Mouse (Mus musculus) c-Kit-positive CD71-positive TER-119-negative erythroid progenitor cells, embryonic 14.5 days (primary cell): Measurements from ENCODE around the gene Wdfy3.
"Not testable (repeated sequence)": the region's sequence is repeated elsewhere in the genome, so short reads cannot be mapped to it uniquely, and the experiment has no call there.

ENCODE experiments used
- DNase-seq: peaks from one replicate; pipeline ENCODE4 v3.0.0-alpha.2; 2013; ENCODE audit warnings: low read depth

The Wdfy3 gene

GRCm38 (mm10) chr5:101882191-101882590, 187.5 kb downstream of the Wdfy3 start:
- no peak for DNase-seq

- DNase-seq = no peak
Observed at GRCm38 (mm10) chr5:101879914-101880313, 189.8 kb downstream of the Wdfy3 start.

GRCm38 (mm10) chr5:101878403-101878802, 191.3 kb downstream of the Wdfy3 start:
- no peak for DNase-seq

GRCm38 (mm10) chr5:101876185-101876584, 193.5 kb downstream of the Wdfy3 start:
- no peak for DNase-seq

GRCm38 (mm10) chr5:101866722-101867121, 203.0 kb downstream of the Wdfy3 start:
- DNase-seq = no peak

GRCm38 (mm10) chr5:101863946-101864345, 205.8 kb downstream of the Wdfy3 start:
- DNase-seq = no peak

GRCm38 (mm10) chr5:101862651-101863050, 207.1 kb downstream of the Wdfy3 start:
- DNase-seq = no peak

GRCm38 (mm10) chr5:101861786-101862571, 207.7 kb downstream of the Wdfy3 start:
- DNase-seq = no peak

GRCm38 (mm10) chr5:101858891-101859436, 210.8 kb downstream of the Wdfy3 start:
- no peak for DNase-seq

GRCm38 (mm10) chr5:101855475-101855874, 214.2 kb downstream of the Wdfy3 start:
- DNase-seq = no peak

- no peak for DNase-seq
Observed at GRCm38 (mm10) chr5:101854667-101855066, 215.1 kb downstream of the Wdfy3 start.

- no peak for DNase-seq
Observed at GRCm38 (mm10) chr5:101854100-101854499, 215.6 kb downstream of the Wdfy3 start.

- DNase-seq = no peak
Observed at GRCm38 (mm10) chr5:101852116-101852680, 217.5 kb downstream of the Wdfy3 start.

- DNase-seq = no peak
Observed at GRCm38 (mm10) chr5:101851133-101851532, 218.6 kb downstream of the Wdfy3 start.

GRCm38 (mm10) chr5:101847762-101848161, 222.0 kb downstream of the Wdfy3 start:
- no peak for DNase-seq

GRCm38 (mm10) chr5:101847323-101847722, 222.4 kb downstream of the Wdfy3 start:
- DNase-seq = no peak

- no peak for DNase-seq
Observed at GRCm38 (mm10) chr5:101845930-101846329, 223.8 kb downstream of the Wdfy3 start.

- DNase-seq = no peak
Observed at GRCm38 (mm10) chr5:101845011-101845410, 224.7 kb downstream of the Wdfy3 start.

GRCm38 (mm10) chr5:101840476-101840875, 229.2 kb downstream of the Wdfy3 start:
- no peak for DNase-seq

GRCm38 (mm10) chr5:101837605-101838004, 232.1 kb downstream of the Wdfy3 start:
- DNase-seq = not testable (repeated sequence)

- no peak for DNase-seq
Observed at GRCm38 (mm10) chr5:101836221-101836620, 233.5 kb downstream of the Wdfy3 start.

GRCm38 (mm10) chr5:101833875-101834274, 235.8 kb downstream of the Wdfy3 start:
- DNase-seq = no peak

- no peak for DNase-seq
Observed at GRCm38 (mm10) chr5:101832991-101833390, 236.7 kb downstream of the Wdfy3 start.
